Mouse (Mus musculus): ENCODE measurements around the gene Gm29866.
"Not testable (repeated sequence)": the region's sequence is repeated elsewhere in the genome, so short reads cannot be mapped to it uniquely, and the experiment has no call there.

The Gm29866 gene

GRCm38 (mm10) chrY:20993557-20993956 is at the start of gene Gm29866:
Gm29866 (minus strand) TSS chrY:20993657.
- DNase-seq (ENCODE audit: low read depth, low spot score) = not testable (repeated sequence)
